Mouse (Mus musculus) splenic B cell, adult 2 months (primary cell): ENCODE measurements at regions not wholly inside any gene's neighbourhood (a gene's known extent, or its start where the extent isn't known, plus 50 kb on each side); places are given as distances from the start of the nearest gene placed in this dataset.
A peak's percentile ranks its signal among the peaks of the same experiment; 100 is the strongest.

Experiments
- DNase-seq: peaks from one replicate; pipeline ENCODE4 v3.0.0-alpha.2; 2011; ENCODE audit warnings: low read depth, low spot score
- H3K27me3 ChIP-seq: 2 replicates; pipeline ENCODE4 v1.6.1; 2012; ENCODE audit warnings: mild to moderate bottlenecking, low read length, moderate library complexity, mixed read lengths; ENCODE audit not compliant: control insufficient read depth, poor library complexity, insufficient read depth, severe bottlenecking
- H3K36me3 ChIP-seq: 2 replicates; pipeline ENCODE4 v1.6.1; 2012; ENCODE audit warnings: mild to moderate bottlenecking, low read length, moderate library complexity, mixed read lengths; ENCODE audit not compliant: control insufficient read depth, poor library complexity, insufficient read depth, severe bottlenecking

DNA sequence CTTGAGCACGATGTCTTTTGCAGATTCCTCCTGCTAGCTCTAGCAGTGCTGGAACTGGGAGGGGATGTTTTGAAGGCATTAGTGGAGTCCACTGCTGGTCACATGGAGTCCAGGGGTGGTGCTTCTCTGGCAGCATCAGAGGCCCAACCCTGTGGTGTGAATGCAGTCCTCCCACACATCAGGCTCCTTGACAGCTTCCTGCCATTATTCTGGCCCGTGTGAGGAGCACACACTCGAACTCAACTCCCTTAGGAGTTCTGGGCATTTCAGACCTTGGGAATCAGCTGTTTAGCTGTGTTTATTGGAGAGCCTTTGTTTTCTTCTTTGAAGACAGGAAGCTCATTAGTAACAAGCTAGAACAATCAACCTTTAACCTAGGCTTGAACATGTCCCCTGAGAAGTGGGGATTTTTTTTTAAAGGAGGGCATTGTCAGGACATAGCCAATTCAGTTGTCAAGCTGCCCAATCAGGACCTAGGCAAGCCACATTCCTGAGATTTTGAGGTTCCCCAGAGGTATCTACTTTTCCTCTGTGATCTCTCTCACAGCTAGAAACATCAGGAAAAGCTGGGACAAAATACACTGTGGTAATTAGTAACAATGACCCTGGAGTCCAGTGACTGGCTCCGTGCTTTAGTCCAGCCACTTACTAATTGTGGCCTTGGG is 149.2 kb downstream of the 1500009L16Rik start:
- no peaks in the 10 kb centered on the region for H3K36me3 ChIP-seq
- DNase-seq: no peak
- H3K27me3 ChIP-seq: no peaks in the 10 kb centered on the region

DNA sequence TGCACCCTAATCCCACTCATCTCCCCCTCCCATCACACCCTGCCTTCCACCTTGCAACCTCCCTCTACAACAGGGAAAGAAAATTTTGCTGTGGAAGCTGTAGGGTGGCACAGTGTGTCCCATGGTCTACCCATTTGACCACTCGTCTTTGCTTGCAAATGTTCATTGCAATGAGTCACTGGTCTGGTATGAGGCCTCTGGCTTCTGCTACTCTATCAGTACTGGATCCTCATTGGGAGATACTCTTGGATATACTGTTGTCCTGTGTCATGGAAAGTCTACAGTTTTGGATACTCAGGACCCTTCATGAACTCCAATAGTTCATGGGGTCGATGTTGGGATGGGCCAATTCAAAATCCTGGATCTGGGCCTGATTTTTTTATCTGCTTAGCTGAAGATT is 156.1 kb downstream of the 1500009L16Rik start:
- H3K27me3 ChIP-seq: no peaks in the 10 kb centered on the region
- DNase-seq: no peak
- no peaks in the 10 kb centered on the region for H3K36me3 ChIP-seq

DNA sequence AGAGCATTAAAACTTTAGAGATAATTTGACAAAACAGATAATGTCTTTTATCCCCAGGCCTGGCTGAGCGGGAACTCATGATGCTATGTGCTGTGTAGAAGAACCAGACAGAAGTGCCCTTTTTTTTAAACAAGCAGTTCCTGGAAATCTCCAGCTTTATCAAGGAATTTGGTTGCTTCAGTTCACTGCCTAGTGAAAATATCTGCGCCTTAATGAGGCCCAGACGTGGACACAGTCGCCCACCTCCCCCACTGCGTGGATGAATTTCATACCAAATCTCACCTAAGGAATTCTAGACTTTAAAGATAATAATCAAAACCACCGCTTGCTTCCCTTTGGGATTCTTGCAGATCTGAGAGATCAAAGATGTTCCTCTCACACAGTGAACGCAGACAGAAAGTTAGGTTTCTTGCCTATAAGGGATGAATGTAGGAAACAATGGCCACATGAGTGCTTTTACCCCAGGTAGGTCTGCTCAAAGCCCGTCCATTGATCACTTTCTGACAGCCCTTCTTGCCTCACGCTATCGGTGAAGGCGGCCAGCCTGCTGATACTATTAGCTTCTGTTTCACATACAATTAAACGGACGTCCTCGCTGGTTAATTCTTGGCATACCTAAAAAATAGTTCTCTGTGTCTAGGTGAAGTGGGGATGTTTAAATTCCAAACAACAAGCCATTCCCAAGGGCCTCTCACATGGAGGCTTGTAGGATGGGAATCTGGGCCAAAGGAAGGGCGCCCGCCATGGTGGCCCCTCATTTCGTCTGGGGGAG is 159.6 kb downstream of the 1500009L16Rik start:
- no peak for DNase-seq
- Histone ChIP-seq H3K27me3 (no peaks in the 10 kb centered on the region), H3K36me3 (no peaks in the 10 kb centered on the region)

DNA sequence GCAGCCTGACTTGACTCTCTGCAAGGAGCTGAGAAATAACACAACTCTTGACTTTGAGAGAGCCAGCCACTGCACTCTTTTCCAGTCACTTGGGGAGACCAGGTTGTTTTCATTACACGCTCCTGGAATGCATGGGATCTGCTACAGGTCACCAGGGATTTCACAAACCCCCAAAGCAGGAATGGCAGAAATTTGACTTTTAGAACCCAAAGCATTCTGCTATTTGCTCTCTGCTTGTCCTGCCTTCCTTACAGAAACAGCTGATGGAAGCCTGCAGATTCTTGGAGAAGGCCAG is 160.2 kb downstream of the 1500009L16Rik start:
- Histone ChIP-seq H3K36me3 (no peaks in the 10 kb centered on the region), H3K27me3 (no peaks in the 10 kb centered on the region)

DNA sequence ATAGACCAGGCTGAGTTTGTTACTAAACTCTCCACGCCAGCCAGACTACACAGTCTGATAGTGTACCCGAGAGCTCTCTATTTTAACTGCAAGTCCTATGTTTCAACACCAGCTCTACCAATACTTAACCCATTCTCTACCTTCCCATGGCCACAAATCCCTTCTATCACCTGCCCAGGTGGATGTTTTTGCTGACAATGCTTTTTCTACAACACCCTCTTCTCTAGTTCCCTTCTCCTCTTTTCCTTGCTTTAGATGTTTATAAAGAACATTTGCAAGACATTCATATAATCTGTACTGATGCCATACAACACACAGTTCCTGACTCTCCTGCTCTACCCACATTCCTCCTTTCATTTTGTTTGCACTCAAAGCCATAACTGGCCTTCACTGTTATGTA is 161.9 kb downstream of the 1500009L16Rik start:
- Histone ChIP-seq H3K36me3 (no peaks in the 10 kb centered on the region), H3K27me3 (no peaks in the 10 kb centered on the region)
- DNase-seq: no peak

More for the DNA sequence above, 160.2 kb downstream of the 1500009L16Rik start:
- DNase-seq: no peak

DNA sequence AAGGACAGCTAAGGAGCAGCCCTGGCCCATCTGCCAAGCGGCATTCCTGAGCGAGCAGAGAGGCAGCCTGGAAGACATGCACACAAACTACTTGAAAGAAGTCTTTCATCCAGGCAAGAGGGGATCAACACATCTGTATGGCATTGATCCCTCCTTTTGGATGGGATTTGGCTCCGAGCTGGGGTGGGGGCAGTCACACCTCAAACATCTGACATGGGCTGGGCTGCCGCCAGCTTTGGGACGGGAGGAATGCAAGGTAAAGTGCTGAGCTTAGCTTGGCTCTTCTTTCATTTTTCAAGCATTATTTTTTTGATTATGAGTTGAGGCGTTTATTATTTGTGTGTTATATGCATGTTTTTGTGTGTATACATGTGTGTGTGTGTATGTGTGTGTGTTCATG is 165.9 kb downstream of the 1500009L16Rik start:
- no peak for DNase-seq
- H3K36me3 ChIP-seq: no peaks in the 10 kb centered on the region
- no peaks in the 10 kb centered on the region; the same call in 1 of the 2 replicates for H3K27me3 ChIP-seq

DNA sequence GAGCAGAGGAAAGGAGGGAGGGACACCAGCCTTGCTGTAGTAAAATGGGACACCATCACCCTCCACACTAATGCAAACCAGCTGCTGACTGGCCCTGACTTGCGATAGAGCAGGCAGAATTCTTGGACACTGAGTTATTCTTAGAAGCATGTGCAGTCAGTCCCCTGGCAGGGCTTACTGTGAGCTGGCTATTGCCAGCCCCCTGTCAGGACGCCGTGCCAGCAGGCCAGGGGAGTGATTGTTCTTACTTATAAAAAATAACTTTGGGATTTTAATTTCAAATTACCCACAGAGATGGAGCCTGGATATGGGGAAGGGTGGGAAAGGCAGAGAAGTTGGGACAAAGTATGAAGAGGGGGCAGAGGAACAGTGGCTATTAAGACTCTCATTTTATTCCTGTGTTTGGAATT is 173.1 kb downstream of the 1500009L16Rik start:
- H3K36me3 ChIP-seq: no peaks in the 10 kb centered on the region
- no peaks in the 10 kb centered on the region; the same call in 1 of the 2 replicates for H3K27me3 ChIP-seq
- no peak for DNase-seq

DNA sequence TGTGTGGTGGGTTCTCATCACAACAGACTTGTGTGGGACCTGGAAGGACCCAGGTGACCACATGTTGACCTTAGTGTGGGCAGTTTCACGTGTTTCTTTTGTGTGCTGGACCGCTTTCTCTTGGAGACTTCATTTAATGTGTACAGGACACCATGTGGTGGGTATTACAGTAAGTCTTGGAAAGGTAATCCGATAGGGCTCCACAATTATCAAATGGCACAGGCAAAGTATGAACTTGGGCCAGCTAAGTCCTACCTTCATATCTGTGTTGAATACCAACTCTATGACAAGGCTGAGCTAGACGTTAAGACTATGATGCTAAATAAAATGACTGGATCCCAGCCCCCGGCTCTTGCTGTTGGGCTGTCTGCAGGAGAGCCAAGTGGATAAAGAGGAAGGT is 173.5 kb downstream of the 1500009L16Rik start:
- H3K36me3 ChIP-seq: no peaks in the 10 kb centered on the region
- H3K27me3 ChIP-seq: no peaks in the 10 kb centered on the region; the same call in 1 of the 2 replicates
- no peak for DNase-seq

DNA sequence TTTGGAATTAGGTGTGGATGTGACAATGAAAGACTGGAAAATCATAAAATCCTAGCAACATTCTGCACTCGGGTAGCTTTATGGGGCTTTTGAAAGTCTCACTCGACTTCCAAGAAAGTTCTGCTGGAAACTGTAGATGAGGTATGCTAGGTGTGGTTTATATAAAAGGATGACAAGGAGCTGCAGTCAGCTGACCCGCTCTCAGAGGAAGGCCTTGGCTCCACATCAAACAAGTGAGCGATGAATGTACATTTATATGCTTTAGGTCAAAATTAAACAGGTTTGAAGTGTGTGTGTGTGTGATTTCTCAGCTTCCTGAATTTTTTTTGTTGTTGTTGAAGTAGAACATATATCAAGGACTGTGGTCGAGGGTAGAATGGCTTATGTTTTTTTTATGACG is 174.9 kb downstream of the 1500009L16Rik start:
- Histone ChIP-seq H3K27me3 (no peaks in the 10 kb centered on the region; the same call in 1 of the 2 replicates), H3K36me3 (no peaks in the 10 kb centered on the region)
- DNase-seq: no peak

DNA sequence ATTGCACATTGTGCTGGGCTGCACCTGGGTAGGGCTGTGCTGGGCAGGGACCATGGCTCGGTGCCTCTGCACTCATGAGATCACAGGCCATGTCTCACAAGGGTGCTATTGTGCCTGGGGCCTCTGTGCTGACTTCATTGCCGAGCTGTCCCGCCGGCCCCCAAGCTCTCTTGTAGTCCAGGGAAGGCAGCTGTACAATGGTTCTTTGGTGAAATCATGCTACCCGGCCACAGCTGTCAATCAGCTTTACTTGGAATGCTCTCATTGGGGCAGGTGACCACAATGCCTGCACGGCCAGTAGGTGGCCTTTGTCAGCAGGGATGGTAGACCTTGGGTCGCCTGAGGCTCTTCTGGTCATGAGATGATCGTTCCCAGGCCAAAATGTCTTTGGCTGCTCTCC is 184.1 kb downstream of the 1500009L16Rik start:
- DNase-seq: no peak
- Histone ChIP-seq H3K27me3 (no peaks in the 10 kb centered on the region), H3K36me3 (no peaks in the 10 kb centered on the region)

DNA sequence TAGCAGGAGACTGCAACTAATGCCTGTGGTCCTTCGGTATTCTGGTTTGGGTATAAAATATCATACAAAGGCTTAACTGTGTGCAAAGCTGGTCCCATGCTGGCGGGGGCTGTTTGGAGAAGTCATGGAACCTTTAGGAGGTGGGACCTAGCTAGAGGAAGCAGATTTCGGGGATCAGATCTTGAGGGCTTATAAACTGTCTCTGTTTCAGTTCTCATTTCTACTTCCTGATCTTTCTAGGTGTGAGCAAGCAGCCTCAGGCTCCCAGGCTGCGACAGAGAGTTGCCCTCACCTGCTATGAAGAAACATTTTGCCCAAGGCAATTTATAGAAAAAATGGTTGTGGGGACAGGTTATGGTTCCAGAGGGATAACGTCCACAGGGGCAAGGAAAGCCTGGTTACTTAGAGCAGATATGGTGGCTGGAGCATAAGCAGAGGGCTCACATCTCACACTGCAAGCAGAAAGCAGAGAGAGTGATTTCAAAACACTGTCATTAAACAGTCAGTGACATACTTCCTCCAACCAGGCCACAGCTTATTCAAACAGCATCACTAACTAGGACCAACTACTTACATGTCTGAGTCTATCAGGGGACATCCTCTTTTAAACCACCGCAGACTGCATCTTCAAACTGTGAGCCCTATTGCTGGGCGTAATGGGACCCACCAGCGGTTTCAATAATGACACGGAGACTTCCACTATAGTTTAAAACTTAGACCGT is 188.1 kb downstream of the 1500009L16Rik start:
- DNase-seq: peak; percentile 35
- Histone ChIP-seq H3K27me3 (no peaks in the 10 kb centered on the region), H3K36me3 (no peaks in the 10 kb centered on the region)

DNA sequence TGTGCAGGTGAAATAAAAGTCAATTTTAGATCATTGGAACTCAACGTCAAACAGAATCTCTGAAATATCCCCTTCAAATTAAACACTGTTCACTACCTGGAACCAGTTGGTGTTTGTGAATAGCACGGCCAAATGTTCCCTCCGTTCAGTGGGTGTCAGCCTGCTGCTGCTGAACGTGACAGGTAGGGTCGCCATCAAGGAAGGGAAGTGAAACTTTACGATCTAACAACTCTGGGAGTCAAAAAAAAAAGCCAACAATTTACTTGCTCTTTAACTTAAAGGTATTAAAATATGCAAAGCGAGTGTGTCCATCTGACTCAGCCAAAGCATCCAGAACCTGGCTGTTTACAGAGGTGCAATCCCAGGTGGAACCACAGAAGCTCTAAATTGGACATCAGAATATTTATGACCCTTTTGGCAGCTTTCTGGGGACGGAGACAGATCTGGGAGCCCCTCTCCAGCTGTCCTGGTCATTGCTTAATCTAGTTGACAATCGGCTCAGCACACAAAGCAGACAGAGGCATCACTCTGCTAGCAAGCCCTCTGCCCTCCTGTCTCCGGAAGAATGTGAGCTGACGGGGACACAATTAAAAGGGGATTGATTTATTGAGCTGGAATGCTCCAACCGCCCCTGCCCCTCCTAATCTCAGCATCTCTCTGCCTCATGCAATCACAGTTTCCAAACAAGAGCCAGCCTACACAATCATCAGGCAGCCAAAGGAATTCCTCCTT is 191.9 kb downstream of the 1500009L16Rik start:
- peak; percentile 70 for DNase-seq
- Histone ChIP-seq H3K36me3 (no peaks in the 10 kb centered on the region), H3K27me3 (no peaks in the 10 kb centered on the region)

DNA sequence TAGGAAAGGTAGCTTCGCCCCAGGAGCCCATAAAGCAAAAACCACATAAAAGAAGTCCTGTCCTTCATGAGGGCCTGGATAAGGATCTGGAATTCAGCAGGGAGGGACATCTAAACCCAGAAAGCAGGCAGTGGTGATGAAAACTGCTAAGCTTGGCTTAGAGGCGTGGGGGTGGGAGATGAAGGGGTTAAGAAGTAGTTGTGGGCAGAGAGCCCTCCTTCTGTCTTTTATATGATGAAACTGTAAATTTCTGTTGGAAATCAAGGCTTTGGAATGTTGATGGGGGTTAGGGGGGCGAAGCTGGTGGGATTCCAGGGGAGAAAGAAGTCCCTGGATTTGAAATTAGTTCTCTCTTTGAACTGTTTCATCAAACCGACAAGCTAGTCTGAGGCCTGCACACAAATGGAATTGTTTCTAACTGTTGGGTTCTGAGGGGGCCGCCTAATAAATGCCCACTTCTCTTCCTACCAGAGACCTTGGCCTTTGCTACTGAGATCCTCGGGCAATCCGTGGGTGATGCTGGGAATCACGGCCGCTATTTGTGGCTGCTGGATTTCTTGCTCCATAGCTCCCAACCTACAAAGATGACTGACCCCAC is 192.6 kb downstream of the 1500009L16Rik start:
- DNase-seq: no peak
- H3K36me3 ChIP-seq: no peaks in the 10 kb centered on the region
- H3K27me3 ChIP-seq: no peaks in the 10 kb centered on the region

DNA sequence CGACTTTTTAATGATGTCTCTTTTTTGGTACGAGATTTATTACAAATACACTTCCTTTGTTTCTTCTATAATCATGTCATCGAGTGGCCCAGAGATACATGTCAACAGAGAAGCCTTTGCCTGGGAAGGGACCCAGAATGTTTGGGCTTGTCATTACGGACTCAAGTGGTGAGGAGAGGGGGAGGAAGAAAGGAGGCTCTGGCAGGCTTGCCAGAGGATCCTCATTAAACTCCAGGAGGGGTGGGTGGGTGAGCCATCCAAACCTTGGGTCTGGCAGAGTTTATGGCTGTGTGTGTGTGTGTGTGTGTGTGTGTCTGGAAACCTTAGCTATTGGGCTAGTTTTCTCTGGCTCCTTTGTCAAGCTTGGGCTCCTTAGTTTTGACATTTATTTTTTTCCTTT is 204.3 kb downstream of the 1500009L16Rik start:
- no peaks in the 10 kb centered on the region for H3K36me3 ChIP-seq
- DNase-seq: no peak
- no peaks in the 10 kb centered on the region for H3K27me3 ChIP-seq
